Mouse (Mus musculus): ENCODE data around the gene Chpf2.

DNA sequence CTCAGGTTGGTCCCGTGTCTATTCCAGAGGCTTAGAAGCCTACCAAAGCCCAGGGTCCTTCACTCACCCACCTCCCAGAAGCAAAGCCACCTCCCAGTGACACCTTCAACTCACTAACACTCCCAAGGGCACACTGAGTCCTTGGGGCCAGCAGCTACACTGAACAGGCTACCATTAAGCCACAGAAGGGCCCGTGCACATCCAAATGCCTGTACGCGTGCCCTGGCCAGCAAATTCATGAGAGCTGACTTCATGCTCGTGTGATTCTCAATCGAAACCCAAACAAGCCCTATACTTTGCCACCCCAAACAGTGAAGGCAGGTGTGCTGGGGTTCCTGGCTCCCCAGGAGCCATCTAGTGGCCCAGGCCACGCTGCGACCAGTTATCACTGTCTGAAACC is 34.1 kb downstream of the Chpf2 start:
- TF ChIP-seq CTCF (IDR thresholded peaks at IDR 0.05; ENCODE audit: insufficient read depth, low read depth, low read length) (no peak), POLR2A (IDR thresholded peaks at IDR 0.05; ENCODE audit: insufficient read depth, low read depth, low read length) (no peak)

Data from olfactory bulb, adult 2 months (tissue).